In genomic region chr10:84019381-84019780, GRCm38 (mm10) we compare ENCODE assay signal across 8 mouse cellular contexts.
DNase-seq lines count a peak whose midpoint lies in the region; ATAC-seq and TF ChIP-seq lines count a peak whose summit lies in the region.
"Had no signal": no experiment of that assay in that cellular context is flagged by ENCODE, and none has a peak within 500 bp of the region (broad histone marks: within the 10 kb centered on the region; RNA-seq: fewer than 3 reads in every experiment).

No protein-coding gene starts in this region.

- peaks cover 23% of the 10 kb centered on the region for H3K4me1 ChIP-seq in E14TG2a.4 (replicated peaks; ENCODE audit: low read depth, low read length)
- peaks cover 17 to 29% of the 10 kb centered on the region in 2 experiments for H3K4me1 ChIP-seq in heart, embryonic 14.5 days (ENCODE audit: control insufficient read depth in 2 of 2, insufficient read depth in 2 of 2, low read length in 2 of 2)
- no peaks in the 10 kb centered on the region for H3K4me1 ChIP-seq in spleen, adult 2 months (ENCODE audit: control insufficient read depth, insufficient read depth, insufficient read length)

- H3K9me3 ChIP-seq in E14TG2a.4 (ENCODE audit: low read length) = no peaks in the 10 kb centered on the region
- H3K9me3 ChIP-seq in heart, embryonic 14.5 days (ENCODE audit: control insufficient read depth, low read length) = no peaks in the 10 kb centered on the region
- H3K9me3 ChIP-seq: heart, embryonic 15.5 days had no signal

- DNase-seq in ZHBTc4 (ENCODE audit: low read depth, low spot score) = peak; percentile 87
- peak; percentile 63 for DNase-seq in embryo, embryonic 9.5 days (ENCODE audit: extremely low spot score)
- DNase-seq in layer of hippocampus, postnatal 36 days = peak; percentile 21 to 43
- DNase-seq in lung, postnatal 36 days = peak; percentile 89
- peak; percentile 9 to 49 for DNase-seq in spleen, adult 2 months (ENCODE audit: low read depth in 1 of 2, low spot score in 2 of 2)

- no peaks in the 10 kb centered on the region for H3K36me3 ChIP-seq in E14TG2a.4 (ENCODE audit: insufficient read depth, low read length)
- no peaks in the 10 kb centered on the region for H3K36me3 ChIP-seq in heart, embryonic 14.5 days (ENCODE audit: control insufficient read depth, insufficient read depth, low read length)
- no peaks in the 10 kb centered on the region for H3K36me3 ChIP-seq in spleen, adult 2 months (ENCODE audit: control insufficient read depth, insufficient read depth, low read length)
- H3K36me3 ChIP-seq: heart, embryonic 15.5 days had no signal

- peak; percentile 60 for TF ChIP-seq CTCF in E14TG2a.4 (conservative IDR thresholded peaks at IDR 0.05; ENCODE audit: low read length)
- TF ChIP-seq CTCF in spleen, adult 2 months (IDR thresholded peaks at IDR 0.05; ENCODE audit: extremely low read depth, insufficient read depth, insufficient read length, insufficient replicate concordance) = peak; percentile 63; the same call in 1 of the 2 replicates

- H3K4me3 ChIP-seq in E14TG2a.4 (replicated peaks; ENCODE audit: low read length) = no peak overlapping the region
- H3K4me3 ChIP-seq in heart, embryonic 14.5 days (ENCODE audit: control insufficient read depth in 1 of 2, insufficient read depth in 1 of 2, low read depth in 1 of 2, low read length in 2 of 2) = no peak overlapping the region
- H3K4me3 ChIP-seq in spleen, adult 2 months (ENCODE audit: extremely low read depth, insufficient read depth, insufficient read length) = no peak overlapping the region
- H3K4me3 ChIP-seq: heart, embryonic 15.5 days had no signal

- no peak overlapping the region for H3K9ac ChIP-seq in heart, embryonic 14.5 days (ENCODE audit: low read length)
- H3K9ac ChIP-seq: heart, embryonic 15.5 days had no signal

- no peak for ATAC-seq in heart, embryonic 14.5 days (ENCODE audit: insufficient number of reproducible peaks, insufficient read depth, low FRiP score, low read depth)

- no peaks in the 10 kb centered on the region; the same call in 1 of the 2 replicates for H3K27me3 ChIP-seq in E14TG2a.4 (ENCODE audit: insufficient read depth, low read length)
- H3K27me3 ChIP-seq in heart, embryonic 14.5 days (ENCODE audit: control insufficient read depth, insufficient read depth, low read length) = no peaks in the 10 kb centered on the region
- no peaks in the 10 kb centered on the region for H3K27me3 ChIP-seq in spleen, adult 2 months (ENCODE audit: control insufficient read depth, insufficient read depth, low read length)
- H3K27me3 ChIP-seq: heart, embryonic 15.5 days had no signal

- no peak for TF ChIP-seq POLR2A in spleen, adult 2 months (IDR thresholded peaks at IDR 0.05; ENCODE audit: low read depth, low read length)

- 12% methylated on average over 9 of the region's 9 CpGs for WGBS in heart, embryonic 14.5 days
- WGBS in spleen, adult 2 months = 21% methylated on average over 9 of the region's 9 CpGs

- H3K27ac ChIP-seq in heart, embryonic 14.5 days (replicated peaks in 1 of 2; ENCODE audit: control insufficient read depth in 1 of 2, insufficient read depth in 1 of 2, low read depth in 2 of 2, low read length in 2 of 2) = no peak overlapping the region
- no peak overlapping the region for H3K27ac ChIP-seq in spleen, adult 2 months (ENCODE audit: insufficient read depth, low read length)
- H3K27ac ChIP-seq: heart, embryonic 15.5 days had no signal

- peak overlapping the region; percentile 9; the same call in 1 of the 2 replicates for H3K4me2 ChIP-seq in heart, embryonic 14.5 days (ENCODE audit: low read length)
- H3K4me2 ChIP-seq: heart, embryonic 15.5 days had no signal

Comparison
In these comparisons a context has a peak if more than half of its experiments do, and no peak if none do; other contexts are left out.
1. DNase-seq: peak in every context shown above with its lines; median percentile 89 in lung, postnatal 36 days; 87 in ZHBTc4; 63 in embryo, embryonic 9.5 days; 32 in layer of hippocampus, postnatal 36 days; 29 in spleen, adult 2 months.